Mouse (Mus musculus): ENCODE data around the gene Slc40a1. TPM values are rescaled to one million over a fixed set of nuclear protein-coding genes. Genes with fewer than 3 reads are reported as not detected.
A peak's percentile ranks its signal among the peaks of the same experiment; 100 is the strongest.

The Slc40a1 gene
- 20.9 and 21.4 TPM in 2 replicates for polyA plus RNA-seq (2016; fragmentation: Nextera tagmentation; extraction: Ambion mirVana)

GRCm38 (mm10) chr1:45926393-45926763, at the start of gene Slc40a1:
Slc40a1 (minus strand) TSS chr1:45926523.
- Histone ChIP-seq H3K27ac (no peak within 1 kb of the TSS), H3K27me3 (peaks cover 25% of the 10 kb centered on the region), H3K36me3 (no peaks in the 10 kb centered on the region), H3K9ac (peak within 1 kb of the TSS; percentile 50), H3K4me3 (peak within 1 kb of the TSS; percentile 52), H3K4me2 (replicated peaks) (peak within 1 kb of the TSS; percentile 92), H3K4me1 (peaks cover 5% of the 10 kb centered on the region), H3K9me3 (replicated peaks) (no peaks in the 10 kb centered on the region)
- WGBS, result 21% methylated on average over 9 of the region's 9 CpGs
- ATAC-seq (ENCODE audit: low FRiP score), result no peak

GRCm38 (mm10) chr1:45971314-45971713, 45.0 kb upstream of the Slc40a1 start:
- H3K36me3 ChIP-seq, result no peaks in the 10 kb centered on the region
- no peak for ATAC-seq (ENCODE audit: low FRiP score)
- H3K4me3 ChIP-seq, result no peak overlapping the region
- H3K9ac ChIP-seq, result no peak overlapping the region
- H3K27me3 ChIP-seq, result no peaks in the 10 kb centered on the region
- no peaks in the 10 kb centered on the region for H3K9me3 ChIP-seq (replicated peaks)
- 93% methylated on average over 4 of the region's 4 CpGs for WGBS
- H3K27ac ChIP-seq, result no peak overlapping the region
- H3K4me2 ChIP-seq (replicated peaks), result no peak overlapping the region
- no peaks in the 10 kb centered on the region for H3K4me1 ChIP-seq

GRCm38 (mm10) chr1:45948988-45949387, 22.7 kb upstream of the Slc40a1 start:
- Histone ChIP-seq H3K4me3 (no peak overlapping the region), H3K27ac (no peak overlapping the region), H3K4me1 (no peaks in the 10 kb centered on the region), H3K36me3 (no peaks in the 10 kb centered on the region), H3K27me3 (no peaks in the 10 kb centered on the region), H3K4me2 (replicated peaks) (no peak overlapping the region), H3K9me3 (replicated peaks) (no peaks in the 10 kb centered on the region), H3K9ac (no peak overlapping the region)
- 75% methylated on average over 2 of the region's 2 CpGs for WGBS
- no peak for ATAC-seq (ENCODE audit: low FRiP score)

- H3K27me3 ChIP-seq, result no peaks in the 10 kb centered on the region
- H3K4me2 ChIP-seq (replicated peaks), result no peak overlapping the region
- H3K36me3 ChIP-seq, result no peaks in the 10 kb centered on the region
- H3K4me1 ChIP-seq, result no peaks in the 10 kb centered on the region
- H3K9ac ChIP-seq, result no peak overlapping the region
- no peak overlapping the region for H3K4me3 ChIP-seq
- ATAC-seq (ENCODE audit: low FRiP score), result no peak
- no peaks in the 10 kb centered on the region for H3K9me3 ChIP-seq (replicated peaks)
- no peak overlapping the region for H3K27ac ChIP-seq
- 76% methylated on average over 1 of the region's 1 CpGs for WGBS
Observed at GRCm38 (mm10) chr1:45947843-45948242, 21.5 kb upstream of the Slc40a1 start.

- no peak overlapping the region for H3K4me2 ChIP-seq (replicated peaks)
- no peaks in the 10 kb centered on the region for H3K9me3 ChIP-seq (replicated peaks)
- peaks cover 2% of the 10 kb centered on the region for H3K4me1 ChIP-seq
- H3K9ac ChIP-seq, result no peak overlapping the region
- peaks cover 15% of the 10 kb centered on the region for H3K27me3 ChIP-seq
- H3K27ac ChIP-seq, result no peak overlapping the region
- H3K4me3 ChIP-seq, result no peak overlapping the region
- no peak for ATAC-seq (ENCODE audit: low FRiP score)
- no peaks in the 10 kb centered on the region for H3K36me3 ChIP-seq
Observed at GRCm38 (mm10) chr1:45931127-45931526, 4.8 kb upstream of the Slc40a1 start.

GRCm38 (mm10) chr1:45926911-45927310, 588 bp upstream of the Slc40a1 start:
- Histone ChIP-seq H3K9me3 (replicated peaks) (no peaks in the 10 kb centered on the region), H3K9ac (no peak overlapping the region), H3K36me3 (no peaks in the 10 kb centered on the region), H3K4me3 (no peak overlapping the region), H3K4me2 (replicated peaks) (no peak overlapping the region), H3K4me1 (peaks cover 5% of the 10 kb centered on the region), H3K27ac (no peak overlapping the region), H3K27me3 (peaks cover 25% of the 10 kb centered on the region)
- ATAC-seq (ENCODE audit: low FRiP score), result no peak
- WGBS, result 48% methylated on average over 3 of the region's 3 CpGs

GRCm38 (mm10) chr1:45925500-45926392, 577 bp downstream of the Slc40a1 start:
- Histone ChIP-seq H3K27ac (no peak overlapping the region), H3K9ac (peak overlapping the region; percentile 50), H3K36me3 (no peaks in the 10 kb centered on the region), H3K4me2 (replicated peaks) (peak overlapping the region; percentile 92), H3K4me1 (peaks cover 5% of the 10 kb centered on the region), H3K9me3 (replicated peaks) (no peaks in the 10 kb centered on the region), H3K27me3 (peaks cover 25% of the 10 kb centered on the region), H3K4me3 (peak overlapping the region; percentile 52)
- WGBS, result under 1% methylated on average over 53 of the region's 53 CpGs
- peak; percentile 98 for ATAC-seq (ENCODE audit: low FRiP score)

- H3K4me1 ChIP-seq, result peaks cover 5% of the 10 kb centered on the region
- H3K4me3 ChIP-seq, result peak overlapping the region; percentile 52
- peak overlapping the region; percentile 92 for H3K4me2 ChIP-seq (replicated peaks)
- H3K9me3 ChIP-seq (replicated peaks), result no peaks in the 10 kb centered on the region
- no peak overlapping the region for H3K27ac ChIP-seq
- 13% methylated on average over 7 of the region's 7 CpGs for WGBS
- H3K27me3 ChIP-seq, result peaks cover 25% of the 10 kb centered on the region
- ATAC-seq (ENCODE audit: low FRiP score), result peak; percentile 74
- peak overlapping the region; percentile 50 for H3K9ac ChIP-seq
- H3K36me3 ChIP-seq, result no peaks in the 10 kb centered on the region
Observed at GRCm38 (mm10) chr1:45925131-45925499, 1.2 kb downstream of the Slc40a1 start.

- WGBS, result 71% methylated on average over 7 of the region's 7 CpGs
- Histone ChIP-seq H3K27me3 (peaks cover 25% of the 10 kb centered on the region), H3K4me3 (no peak overlapping the region), H3K4me2 (replicated peaks) (peak overlapping the region; percentile 92; the same call in 1 of the 2 replicates), H3K4me1 (peaks cover 5% of the 10 kb centered on the region), H3K9ac (no peak overlapping the region), H3K27ac (no peak overlapping the region), H3K36me3 (no peaks in the 10 kb centered on the region), H3K9me3 (replicated peaks) (no peaks in the 10 kb centered on the region)
- ATAC-seq (ENCODE audit: low FRiP score), result no peak
Observed at GRCm38 (mm10) chr1:45924516-45924915, 1.8 kb downstream of the Slc40a1 start.

- Histone ChIP-seq H3K4me3 (no peak overlapping the region), H3K4me1 (peaks cover 5% of the 10 kb centered on the region), H3K36me3 (no peaks in the 10 kb centered on the region), H3K9me3 (replicated peaks) (no peaks in the 10 kb centered on the region), H3K4me2 (replicated peaks) (no peak overlapping the region), H3K27me3 (peaks cover 25% of the 10 kb centered on the region), H3K9ac (no peak overlapping the region), H3K27ac (no peak overlapping the region)
- ATAC-seq (ENCODE audit: low FRiP score), result no peak
- 74% methylated on average over 4 of the region's 4 CpGs for WGBS
Observed at GRCm38 (mm10) chr1:45923306-45923705, 3.0 kb downstream of the Slc40a1 start.

GRCm38 (mm10) chr1:45920703-45921102, 5.6 kb downstream of the Slc40a1 start:
- H3K9me3 ChIP-seq (replicated peaks), result no peaks in the 10 kb centered on the region
- no peak overlapping the region for H3K9ac ChIP-seq
- H3K27ac ChIP-seq, result no peak overlapping the region
- H3K4me1 ChIP-seq, result no peaks in the 10 kb centered on the region
- no peaks in the 10 kb centered on the region for H3K36me3 ChIP-seq
- H3K27me3 ChIP-seq, result 0 out of 2 replicates have a peak, but pooled peaks cover 7% of the 10 kb centered on the region
- H3K4me2 ChIP-seq (replicated peaks), result no peak overlapping the region
- ATAC-seq (ENCODE audit: low FRiP score), result no peak
- 93% methylated on average over 3 of the region's 3 CpGs for WGBS
- no peak overlapping the region for H3K4me3 ChIP-seq

GRCm38 (mm10) chr1:45919752-45920151, 6.6 kb downstream of the Slc40a1 start:
- H3K4me3 ChIP-seq, result no peak overlapping the region
- no peaks in the 10 kb centered on the region for H3K9me3 ChIP-seq (replicated peaks)
- no peak overlapping the region for H3K9ac ChIP-seq
- 0 out of 2 replicates have a peak, but pooled peaks cover 7% of the 10 kb centered on the region for H3K27me3 ChIP-seq
- H3K4me1 ChIP-seq, result no peaks in the 10 kb centered on the region
- no peak overlapping the region for H3K4me2 ChIP-seq (replicated peaks)
- H3K27ac ChIP-seq, result no peak overlapping the region
- 96% methylated on average over 1 of the region's 1 CpGs for WGBS
- H3K36me3 ChIP-seq, result no peaks in the 10 kb centered on the region
- no peak for ATAC-seq (ENCODE audit: low FRiP score)

Data from hindbrain, embryonic 12.5 days (tissue).